Mouse (Mus musculus): Measurements from ENCODE around the gene Tmtc2. TPM values are rescaled to one million over a fixed set of nuclear protein-coding genes. Genes with fewer than 3 reads are reported as not detected.

Tmtc2 gene
- total RNA-seq, 4 experiments from 2014 or later, result 9.7 to 11.9 (median 10.9) TPM

DNA sequence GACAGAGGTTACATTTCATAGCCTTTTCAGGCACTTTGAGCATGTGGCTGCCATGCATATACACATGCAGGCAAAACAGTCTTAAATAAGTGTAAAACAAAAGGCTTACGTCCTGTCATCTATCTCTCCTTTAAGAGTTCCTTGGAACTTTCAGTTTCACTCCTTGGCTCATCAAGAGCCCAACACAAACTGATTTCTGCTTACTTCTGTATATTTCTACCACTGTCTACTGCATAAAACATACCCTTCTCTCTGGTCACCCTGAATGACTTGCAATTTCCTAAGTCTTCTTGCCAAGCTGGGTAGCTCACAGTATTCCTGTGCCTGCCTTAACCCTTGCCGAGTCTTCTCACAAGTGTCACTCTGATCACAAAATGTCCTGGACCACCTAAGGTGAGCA, 26.2 kb downstream of the Tmtc2 start:
- no peak for DNase-seq (ENCODE audit: low spot score in 2 of 2)

DNA sequence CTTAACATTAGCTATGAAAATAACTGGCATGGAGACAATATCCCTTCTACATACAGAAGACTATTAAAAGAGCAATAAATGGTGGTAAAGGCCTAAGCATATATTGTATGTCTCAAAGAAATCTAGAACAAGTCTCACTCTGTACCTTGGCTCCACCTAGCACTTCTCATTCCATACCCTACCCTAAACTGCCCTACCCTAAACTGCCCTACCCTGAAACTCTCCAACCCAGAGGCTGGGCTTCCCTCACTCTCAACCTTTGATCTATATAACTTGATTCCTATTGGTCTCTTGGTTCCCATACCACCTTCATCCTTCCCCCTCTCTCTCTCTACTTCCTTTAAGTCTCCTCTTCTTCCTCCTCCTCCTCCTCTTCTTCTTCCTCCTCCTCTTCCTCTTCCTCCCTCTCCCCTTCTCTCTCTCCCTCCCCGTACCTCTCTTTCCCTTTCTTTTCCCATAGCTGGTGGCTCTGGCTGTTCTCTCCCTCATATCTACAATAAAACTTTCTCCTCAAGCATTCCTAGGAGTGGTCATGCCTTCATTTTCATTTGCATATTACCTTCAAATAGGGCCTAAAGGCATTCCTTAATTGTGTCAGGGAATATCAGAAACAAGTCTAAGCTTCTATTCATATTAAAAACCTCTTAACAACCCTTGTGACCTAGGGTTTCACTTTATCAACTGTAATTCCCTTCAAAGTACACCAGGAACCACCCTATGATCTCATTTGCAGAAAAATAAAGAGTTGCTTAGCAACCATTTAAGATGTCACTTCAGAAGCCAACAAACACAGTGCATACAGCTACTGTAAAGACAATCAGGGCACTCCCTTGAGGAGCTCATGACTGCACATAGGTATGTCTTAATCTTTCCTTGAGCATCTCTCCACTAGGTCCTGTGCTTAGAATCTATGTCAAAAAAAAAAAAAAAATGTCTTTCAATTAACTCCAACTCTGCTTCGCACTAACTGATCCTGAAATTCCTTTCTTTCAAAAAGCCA, 29.9 kb downstream of the Tmtc2 start:
- no peak for DNase-seq (ENCODE audit: low spot score in 2 of 2)

DNA sequence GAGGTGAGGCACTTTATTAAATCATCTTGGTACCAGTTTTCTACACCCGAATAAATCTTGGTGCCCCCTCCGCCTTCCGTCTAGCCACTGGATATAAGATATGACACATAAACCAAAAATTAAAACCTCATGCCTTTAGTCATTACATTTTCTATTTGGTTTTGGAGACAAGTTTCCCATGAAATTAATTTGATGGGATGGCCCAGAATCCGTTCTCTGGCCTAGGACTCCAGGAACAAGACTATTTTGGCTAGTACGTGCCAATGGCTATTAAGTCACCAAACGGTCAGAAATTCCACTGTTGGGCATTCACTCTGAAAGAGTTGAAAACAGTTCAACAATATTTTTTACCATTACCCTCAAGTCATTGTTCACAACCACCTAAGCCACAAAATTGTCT, 32.2 kb downstream of the Tmtc2 start:
- no peak for DNase-seq (ENCODE audit: low spot score in 2 of 2)

DNA sequence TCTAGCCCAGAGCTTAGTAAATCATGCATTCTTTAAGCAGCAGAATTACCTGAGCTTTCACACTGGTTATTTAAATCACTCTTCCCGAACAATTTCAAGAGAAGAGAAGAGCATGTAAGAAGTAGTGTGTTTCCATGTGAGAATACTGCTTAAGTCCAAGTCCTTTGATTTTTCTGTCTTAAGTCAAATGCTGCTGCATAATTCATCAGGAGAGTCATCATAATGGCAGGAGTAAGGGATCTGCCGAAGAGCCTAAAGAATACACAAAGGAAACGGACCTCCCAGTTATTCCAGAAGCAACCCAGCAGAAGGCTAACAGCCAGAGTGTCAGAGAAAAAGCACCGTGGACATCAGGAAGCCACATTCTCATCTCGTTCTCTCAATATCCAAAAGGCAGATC, 34.6 kb downstream of the Tmtc2 start:
- no peak for DNase-seq (ENCODE audit: low spot score in 2 of 2)

DNA sequence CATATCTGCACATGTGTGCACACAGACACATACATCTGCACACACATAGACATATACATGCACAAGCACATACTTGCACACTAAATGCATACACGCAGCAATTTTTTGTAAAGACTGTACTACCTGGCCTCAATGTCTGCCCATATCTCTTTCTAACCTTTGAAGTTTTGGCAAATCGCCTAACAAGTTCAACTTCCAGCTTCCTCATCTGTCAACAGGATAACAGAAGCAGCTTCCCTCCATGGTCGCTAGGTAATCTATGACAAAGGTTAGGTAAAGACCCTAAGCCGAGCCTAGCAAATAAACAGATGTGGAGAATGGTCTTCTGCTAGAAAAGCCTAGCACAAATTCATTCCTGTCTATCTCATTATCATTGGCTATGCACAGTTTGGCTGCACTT, 37.3 kb downstream of the Tmtc2 start:
- no peak for DNase-seq (ENCODE audit: low spot score in 2 of 2)

DNA sequence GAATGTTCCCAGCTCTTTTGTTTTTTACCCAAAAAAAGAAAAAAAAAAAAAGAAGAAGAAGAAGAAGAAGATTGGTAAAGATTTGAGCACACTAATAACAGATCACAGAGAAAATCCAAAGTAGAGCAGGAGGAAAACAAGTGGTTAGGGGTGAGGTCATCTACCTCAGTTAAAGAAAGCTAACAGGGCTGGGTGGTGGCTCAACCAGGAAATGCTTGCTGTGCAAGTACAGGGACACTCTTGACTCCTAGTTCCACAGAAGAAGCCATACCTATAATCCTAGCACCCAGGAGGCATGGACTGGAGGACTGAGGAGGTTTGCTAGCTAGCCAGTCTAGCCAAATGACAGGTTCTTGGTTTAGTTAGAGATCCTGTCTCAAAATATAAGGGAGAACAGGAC, 38.4 kb downstream of the Tmtc2 start:
- no peak for DNase-seq (ENCODE audit: low spot score in 2 of 2)

DNA sequence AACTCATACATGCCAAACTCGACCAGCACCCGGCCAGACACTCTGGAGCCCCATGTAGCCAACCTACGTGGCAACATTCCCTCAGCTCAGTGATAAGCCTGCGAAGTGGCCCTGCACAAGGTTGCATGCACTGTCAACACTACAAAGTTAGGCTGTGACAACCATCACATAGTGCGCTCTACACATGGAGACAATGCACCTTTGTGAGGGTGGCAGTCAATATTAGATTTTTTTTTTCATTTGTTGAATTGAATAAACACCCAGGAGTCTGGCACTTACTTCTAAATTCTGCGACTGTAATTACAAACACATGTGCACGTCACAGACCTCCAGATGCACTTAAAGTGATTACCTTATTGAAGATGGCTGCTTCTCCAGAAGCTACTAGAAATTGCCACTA, 41.5 kb downstream of the Tmtc2 start:
- DNase-seq (ENCODE audit: low spot score in 2 of 2), result no peak

DNA sequence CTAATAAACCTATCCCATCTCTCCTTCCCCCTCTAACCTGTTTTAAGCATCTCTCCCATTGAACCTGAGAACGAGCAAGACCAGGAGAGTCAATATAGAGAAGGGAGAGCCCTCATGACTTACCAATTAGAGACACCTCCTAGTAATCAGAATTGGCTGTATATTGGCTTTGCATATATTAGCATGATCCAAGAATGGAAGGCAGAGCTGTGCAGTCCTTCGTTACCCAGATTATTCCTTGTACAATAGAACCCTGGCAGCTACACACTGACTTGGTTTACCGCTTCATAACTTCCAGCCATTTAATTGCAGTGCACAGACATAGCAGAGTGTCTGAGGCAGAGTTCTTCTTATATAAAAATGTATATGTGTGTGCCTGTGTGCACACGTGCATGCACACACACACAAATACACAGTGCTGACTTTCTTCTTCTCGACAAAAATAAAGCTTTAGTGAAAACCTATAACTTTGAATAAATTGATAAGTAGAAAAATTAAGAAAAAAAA, 42.2 kb downstream of the Tmtc2 start:
- no peak for DNase-seq (ENCODE audit: low spot score in 2 of 2)

DNA sequence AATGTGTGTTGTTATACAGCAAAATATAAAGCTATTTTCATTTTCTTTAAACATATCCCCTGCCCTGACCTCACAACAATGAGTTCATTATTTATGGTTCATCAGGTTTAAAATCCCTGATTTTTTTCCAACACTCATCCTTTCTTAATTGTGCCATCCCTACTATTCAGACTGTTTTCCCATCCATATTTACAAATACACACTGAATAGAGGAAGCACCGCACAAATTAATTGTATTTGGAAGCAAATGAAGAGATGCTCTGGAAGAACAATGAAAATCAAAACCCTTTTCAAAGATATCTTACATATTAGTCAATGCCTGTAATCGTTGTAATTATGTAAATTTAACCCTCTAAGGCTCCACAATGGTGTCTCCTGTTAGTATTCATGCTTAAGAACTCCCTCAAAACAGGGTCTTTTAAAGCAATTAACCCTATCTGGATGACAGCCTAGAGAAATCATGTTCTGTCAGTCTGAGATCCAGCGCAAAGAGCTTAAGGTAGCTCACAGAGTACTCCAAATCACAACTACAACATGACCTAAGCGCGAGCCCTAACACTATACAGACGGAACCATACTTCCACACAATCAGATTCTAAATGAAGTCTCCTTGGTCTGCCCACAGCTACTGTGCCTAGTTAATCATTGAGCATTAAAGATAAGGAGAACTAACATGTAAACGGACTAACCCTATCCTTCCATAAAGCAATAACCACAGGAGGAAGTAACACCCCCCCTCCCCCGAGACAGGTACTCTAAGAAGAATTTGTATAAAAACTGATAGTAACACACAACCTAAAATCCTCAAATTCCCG, 43.0 kb downstream of the Tmtc2 start:
- DNase-seq (ENCODE audit: low spot score in 2 of 2), result no peak

DNA sequence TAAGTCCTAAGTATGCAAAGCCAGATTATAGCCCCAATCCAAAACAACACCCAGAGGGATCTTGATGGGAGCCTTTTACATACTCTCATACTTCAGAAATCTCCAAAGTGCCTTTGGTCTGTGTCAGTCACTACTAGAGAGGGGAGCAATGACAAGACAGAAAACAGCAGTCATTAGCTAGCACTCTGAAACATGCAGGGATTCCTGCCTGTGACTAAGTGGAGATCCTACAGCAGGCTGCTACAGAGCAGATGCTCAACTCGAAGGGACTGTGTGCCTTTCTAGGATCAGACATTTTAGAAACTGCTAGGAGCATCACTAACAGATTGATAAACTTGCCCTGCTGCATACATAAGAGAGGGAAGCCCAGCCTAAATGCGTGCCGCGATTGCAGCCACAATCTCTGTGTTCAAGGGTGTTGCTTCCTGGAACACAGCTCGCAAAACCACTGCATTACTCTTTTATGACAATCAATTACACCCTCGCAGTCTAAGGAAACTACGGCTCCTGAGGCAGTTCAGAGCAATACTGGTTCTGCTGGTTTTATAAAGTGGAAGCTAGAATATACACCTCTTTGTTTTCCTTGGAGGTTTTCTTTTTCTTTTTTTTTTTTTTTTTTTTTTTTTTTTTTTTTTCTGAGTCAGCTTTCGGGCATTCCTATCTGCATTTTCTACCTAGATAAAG, 50.7 kb downstream of the Tmtc2 start:
- peak in 1 of 2 experiments; percentile 4 for DNase-seq (ENCODE audit: low spot score in 2 of 2)

DNA sequence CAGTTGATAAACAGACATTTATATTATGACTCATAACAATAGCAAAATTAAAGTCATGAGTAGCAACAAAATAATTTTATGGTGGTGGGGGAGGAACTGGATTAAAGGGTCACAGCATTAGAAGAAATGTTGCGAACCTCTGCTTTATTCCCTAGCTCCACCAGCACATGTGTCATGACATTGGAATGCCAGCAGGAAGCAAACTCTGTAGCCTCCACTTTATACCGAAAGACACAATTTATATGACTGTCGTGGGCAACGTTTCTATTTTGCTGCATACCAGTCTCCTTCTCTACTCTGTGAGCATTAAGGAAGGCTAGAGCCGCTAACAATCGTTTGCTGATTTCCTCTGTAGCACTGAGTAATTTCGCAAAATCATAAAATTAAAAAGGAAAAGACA, 51.8 kb downstream of the Tmtc2 start:
- DNase-seq (ENCODE audit: low spot score in 2 of 2), result no peak

DNA sequence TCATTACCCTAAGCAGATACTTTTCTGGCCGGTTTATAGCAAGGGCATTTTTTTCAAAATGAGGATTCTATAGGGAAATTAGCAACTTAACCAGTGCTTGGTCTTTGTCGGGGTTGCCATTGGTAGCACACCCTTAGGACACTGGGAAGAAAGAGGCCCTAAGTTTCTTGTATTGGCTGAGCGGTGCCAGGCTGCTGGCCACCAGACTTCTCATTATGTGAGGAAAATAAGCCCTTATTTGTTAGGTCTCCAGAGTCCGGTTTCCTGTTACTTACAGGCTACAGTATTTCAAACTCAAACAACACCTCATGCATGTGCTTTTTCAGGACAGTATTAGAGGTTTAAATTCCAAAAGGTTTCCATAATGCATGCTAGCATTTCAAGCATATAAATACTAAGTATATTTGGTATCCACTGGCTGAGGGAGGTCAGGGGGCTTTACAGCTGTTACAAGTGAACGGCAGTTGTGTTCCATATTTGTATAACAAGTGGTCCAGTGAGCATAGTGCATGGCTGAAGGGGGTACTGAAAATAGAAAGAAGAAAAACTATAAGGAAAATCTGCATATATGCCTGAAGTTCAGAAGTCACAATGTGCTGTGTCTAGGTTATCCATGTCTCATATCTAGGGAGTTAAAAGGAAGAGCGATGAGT, 55.0 kb downstream of the Tmtc2 start:
- DNase-seq (ENCODE audit: low spot score in 2 of 2), result no peak

DNA sequence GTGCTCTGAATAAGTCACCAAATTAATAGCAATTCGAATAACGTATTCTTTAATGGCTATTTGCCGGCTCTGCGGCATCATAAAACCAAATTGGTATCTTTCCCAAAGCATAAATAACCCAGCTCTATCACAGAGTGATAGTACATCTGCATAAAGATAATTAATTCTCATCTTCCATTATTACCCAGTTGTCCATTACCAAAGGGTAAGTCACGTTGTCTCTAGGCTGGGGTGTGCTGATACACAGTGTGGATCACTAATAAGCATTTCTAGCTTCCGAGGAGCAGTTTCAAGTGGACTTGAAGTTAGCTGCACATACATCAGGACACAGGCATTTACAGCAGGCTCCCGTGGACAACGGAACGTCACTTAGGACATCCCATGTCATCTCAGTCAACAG, 56.1 kb downstream of the Tmtc2 start:
- DNase-seq (ENCODE audit: low spot score in 2 of 2), result no peak

DNA sequence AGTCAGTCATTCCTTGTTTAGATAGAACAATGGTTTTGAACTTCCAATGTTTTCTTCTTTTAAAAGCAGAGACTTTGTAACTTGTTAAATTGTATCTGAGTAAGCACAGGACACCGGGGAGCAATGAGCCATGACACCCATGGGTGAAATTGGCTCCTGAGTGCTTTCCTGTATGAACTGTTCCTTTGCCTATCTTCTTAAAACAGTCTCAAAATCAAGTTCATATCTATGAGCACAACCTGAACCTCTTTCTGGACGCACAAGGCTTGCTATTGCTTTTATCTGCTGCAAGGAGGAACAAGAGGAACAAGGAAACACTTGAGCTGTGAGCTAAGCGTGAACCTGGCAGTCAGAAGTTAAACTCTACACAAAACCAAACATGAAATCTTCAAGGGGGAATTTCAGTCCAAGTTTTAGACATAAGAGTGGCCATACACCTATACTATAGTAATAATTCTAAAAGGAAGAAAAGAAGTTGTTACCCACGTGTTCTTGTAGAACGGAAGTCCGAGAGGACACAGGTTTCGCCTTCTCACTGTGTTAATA, 60.4 kb downstream of the Tmtc2 start:
- DNase-seq (ENCODE audit: low spot score in 2 of 2), result no peak

DNA sequence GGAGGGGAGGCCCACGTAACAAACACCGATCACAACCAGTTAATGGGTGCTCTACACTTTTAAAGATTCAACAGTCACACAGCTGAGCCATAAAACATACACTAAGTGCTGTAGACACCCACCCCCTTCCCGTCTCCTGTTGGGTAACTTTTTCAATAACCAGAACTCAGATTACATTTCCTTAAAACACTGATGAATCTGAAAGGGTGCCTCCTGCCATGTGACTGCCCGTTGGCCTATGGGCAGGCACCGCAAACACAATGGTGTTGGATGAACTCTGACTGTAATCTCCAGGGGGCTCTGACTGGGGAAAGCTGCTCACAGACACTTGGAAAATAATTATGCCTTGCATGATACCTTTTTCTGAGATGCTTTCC, 64.4 kb downstream of the Tmtc2 start:
- no peak for DNase-seq (ENCODE audit: low spot score in 2 of 2)

DNA sequence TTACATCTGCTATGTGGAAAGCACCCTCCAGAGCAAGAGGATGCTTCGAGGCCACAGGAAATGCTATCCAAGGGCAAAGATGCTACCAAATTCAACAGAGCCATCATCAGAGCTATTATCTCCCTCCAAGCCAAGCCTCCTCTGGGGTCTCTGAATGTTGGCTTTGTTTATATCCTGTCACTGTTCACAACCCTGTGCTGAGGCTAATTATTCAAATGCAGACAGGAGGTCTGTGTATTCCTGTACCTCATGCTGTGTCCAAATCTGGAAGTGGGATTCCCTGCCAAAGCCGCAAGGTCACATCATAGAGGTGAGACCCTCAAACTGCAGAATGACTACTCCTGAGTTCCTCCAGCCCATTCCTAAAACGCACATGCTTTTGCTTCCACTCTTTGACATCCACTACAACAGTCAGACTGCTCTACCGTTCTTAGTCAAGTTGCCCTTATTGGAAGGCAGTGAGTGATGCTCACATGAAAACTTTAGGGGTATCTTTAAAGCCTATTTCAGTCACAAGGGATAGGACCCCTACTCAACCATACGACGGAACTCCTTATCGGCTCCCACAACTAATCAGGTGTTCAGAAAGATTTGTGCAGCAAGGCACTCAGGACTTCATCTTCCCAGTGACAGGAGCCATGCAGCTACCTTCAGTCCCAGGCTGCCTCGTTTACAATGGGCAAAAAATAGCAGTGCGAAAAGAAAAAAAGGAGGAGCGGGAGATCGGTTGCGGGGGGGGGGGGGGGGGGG, 64.9 kb downstream of the Tmtc2 start:
- no peak for DNase-seq (ENCODE audit: low spot score in 2 of 2)

DNA sequence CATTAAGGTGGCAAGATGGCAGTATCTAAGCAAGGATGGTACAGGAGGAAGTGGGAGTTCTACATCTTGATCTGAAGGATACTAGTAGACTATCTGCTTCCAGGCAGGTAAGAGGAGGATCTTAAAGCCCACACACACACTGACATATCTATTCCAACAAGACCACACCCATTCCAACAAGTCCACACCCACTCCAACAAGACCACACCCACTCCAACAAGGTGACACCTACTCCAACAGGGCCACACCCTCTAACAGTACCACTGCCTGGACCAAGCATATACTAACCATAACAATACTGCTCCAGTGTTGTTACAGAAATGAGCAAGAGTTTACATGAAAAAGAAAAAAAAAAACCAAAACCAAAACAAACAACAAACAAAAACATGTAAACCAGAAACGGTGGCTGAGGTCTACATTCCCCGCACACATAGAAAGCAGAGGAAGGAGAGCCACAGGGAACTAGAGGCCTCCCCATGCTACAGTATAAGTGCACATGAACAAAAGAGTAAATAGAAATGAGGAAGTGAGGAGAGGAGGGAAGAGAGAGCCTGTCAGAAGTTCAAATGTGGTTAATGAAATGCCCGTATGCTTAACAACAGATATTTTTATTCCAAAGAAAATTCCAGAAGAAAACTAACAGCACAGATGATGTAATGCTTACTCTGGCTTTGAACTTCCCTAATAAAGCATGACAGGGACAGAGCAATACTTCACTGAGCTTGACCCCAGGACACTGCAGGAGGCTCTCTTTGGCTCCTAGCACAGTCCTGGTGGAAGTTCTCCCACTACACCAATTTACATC, 66.1 kb downstream of the Tmtc2 start:
- no peak for DNase-seq (ENCODE audit: low spot score in 2 of 2)

DNA sequence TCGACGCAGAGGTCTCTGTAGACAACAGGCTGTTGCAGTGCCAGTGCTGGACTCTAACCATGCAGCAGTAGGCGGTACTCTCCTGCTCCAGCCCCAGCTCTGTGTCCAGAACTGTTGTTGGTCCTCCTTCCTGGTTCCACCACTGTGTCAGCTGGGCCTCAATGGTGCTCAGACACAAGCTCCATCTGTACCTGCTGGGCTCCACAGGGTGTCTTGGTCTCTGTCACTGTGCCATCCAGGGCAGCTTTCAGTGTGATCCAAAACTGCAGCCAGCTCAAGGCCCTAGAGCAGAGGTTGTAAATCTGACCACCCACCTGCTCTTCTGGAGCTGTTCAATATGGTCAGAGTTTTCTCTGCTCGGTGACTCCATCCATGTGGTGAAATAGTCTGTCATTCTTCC, 68.2 kb downstream of the Tmtc2 start:
- DNase-seq (ENCODE audit: low spot score in 2 of 2), result no peak

DNA sequence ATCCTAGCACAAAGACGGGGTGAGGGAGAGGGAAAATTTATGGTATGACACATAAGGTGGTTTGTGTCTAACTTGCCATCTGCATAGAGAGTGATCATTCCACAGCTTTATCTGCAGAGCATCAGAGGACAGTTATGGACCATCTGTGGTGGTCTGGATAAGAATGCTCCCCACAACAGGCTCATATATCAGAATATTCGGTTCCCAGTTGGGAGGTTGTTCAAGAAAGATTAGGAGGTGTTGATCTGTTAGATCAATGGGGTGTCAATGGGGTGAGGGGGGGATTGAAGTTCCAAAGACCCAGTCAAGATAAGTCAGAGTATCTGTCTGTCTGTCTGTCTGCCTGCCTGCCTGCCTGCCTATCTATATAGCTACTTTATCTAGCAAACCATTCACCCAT, 69.8 kb downstream of the Tmtc2 start:
- no peak for DNase-seq (ENCODE audit: low spot score in 2 of 2)

All from layer of hippocampus, adult 8-10 months (tissue).